Mouse (Mus musculus): ENCODE data around the gene Prdm11.

Prdm11 gene

DNA sequence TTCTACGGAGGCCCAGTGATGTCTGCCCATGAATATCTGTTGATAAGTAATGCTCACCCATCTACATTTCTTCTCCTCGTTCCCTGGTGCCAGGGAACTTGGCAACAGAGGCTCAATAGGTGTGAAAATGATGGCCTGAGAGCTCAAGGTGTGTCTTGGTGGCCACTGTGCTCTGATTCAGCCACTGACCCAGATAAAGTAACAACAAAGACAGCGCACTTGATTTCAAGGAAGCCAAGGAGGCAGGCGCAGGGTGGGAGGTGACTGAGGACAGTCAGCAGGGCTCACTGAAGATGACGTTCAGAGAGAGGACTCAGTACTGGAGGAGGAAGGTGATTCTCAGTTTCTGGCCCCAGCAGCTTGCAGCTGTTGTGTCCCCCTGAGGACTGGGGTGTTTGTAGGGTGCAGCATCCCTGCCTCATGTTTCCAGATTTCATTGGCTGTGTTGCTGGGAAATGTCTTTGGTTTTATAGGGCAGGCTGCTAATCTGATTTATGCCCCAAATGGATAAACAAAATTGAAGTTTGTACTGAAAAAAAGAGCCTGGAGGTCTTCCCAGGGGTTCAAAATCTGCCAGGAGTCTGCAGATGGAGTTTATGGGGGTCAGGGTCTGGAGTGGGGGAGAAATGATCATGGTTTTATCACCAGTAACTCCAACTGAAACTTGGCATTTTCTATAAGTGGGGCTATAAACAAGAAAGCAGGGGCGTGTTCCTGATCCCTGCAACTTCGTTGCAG lies 128.4 kb downstream of the Prdm11 start:
- no peak for DNase-seq

DNA sequence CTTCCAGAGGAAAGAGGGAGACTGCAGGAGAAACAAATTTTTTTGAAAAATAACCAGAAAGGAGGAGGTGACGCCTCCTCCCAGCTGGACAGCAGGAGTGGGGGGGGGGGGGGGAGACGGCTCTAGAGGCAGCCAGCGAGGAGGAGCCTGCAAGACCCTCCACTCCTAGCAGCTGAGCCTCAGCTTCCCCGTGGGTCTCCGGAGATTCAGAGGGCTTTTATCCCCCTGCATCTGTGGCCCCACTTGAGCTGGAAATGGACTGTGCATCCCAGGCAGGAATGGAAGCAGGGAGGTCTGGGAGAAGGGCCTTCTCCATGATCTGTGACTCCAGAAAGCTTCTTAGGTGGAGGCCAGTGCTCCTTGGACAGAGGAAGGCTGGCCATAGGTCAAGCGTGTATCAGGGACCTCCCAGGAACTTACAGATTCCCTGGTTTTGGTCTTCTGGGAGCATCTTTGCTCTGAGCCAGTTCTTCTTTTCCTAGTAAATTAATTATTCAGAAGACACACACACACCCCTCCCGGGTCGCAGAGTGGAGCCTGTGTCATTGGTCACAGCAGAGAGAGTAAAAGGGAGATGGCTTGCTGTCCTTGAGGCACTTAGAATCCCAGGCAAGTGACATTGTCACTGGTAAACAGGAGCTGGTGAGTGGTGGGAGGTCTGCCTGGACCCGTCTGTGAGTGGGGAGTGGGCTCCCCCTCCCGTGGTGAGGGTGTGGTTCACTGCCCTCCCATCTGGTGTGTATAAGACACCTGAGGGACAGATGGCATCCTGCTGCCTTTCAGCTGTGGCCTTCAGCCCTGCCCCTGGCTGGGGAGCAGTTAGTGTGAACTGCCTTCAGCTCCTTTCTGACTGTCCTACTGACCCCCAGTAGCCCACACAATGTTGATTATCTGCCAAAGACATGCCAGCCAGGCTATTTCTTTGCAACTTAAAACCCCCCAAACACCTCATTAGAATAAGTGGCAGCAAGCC lies 130.0 kb downstream of the Prdm11 start:
- peak; percentile 28 for DNase-seq
